Mouse (Mus musculus) naive thymus-derived CD4-positive, alpha-beta T cell, adult 2 months (primary cell): ENCODE data around the gene Lyve1.

Experiments used
- DNase-seq: peaks from one replicate; pipeline ENCODE4 v3.0.0-alpha.2; 2011; ENCODE audit warnings: low read depth

Gene Lyve1

GRCm38 (mm10) chr7:110809585-110810557, 53.2 kb downstream of the Lyve1 start:
- no peak for DNase-seq

- no peak for DNase-seq
Measured at GRCm38 (mm10) chr7:110808962-110809361, 54.1 kb downstream of the Lyve1 start.

- DNase-seq, result no peak
Measured at GRCm38 (mm10) chr7:110807460-110808030, 55.5 kb downstream of the Lyve1 start.

- no peak for DNase-seq
Measured at GRCm38 (mm10) chr7:110804266-110804665, 58.8 kb downstream of the Lyve1 start.

- no peak for DNase-seq
Measured at GRCm38 (mm10) chr7:110803131-110803530, 59.9 kb downstream of the Lyve1 start.

- peak; percentile 89 for DNase-seq
Measured at GRCm38 (mm10) chr7:110801028-110801427, 62.0 kb downstream of the Lyve1 start.
